In the genomic region with DNA sequence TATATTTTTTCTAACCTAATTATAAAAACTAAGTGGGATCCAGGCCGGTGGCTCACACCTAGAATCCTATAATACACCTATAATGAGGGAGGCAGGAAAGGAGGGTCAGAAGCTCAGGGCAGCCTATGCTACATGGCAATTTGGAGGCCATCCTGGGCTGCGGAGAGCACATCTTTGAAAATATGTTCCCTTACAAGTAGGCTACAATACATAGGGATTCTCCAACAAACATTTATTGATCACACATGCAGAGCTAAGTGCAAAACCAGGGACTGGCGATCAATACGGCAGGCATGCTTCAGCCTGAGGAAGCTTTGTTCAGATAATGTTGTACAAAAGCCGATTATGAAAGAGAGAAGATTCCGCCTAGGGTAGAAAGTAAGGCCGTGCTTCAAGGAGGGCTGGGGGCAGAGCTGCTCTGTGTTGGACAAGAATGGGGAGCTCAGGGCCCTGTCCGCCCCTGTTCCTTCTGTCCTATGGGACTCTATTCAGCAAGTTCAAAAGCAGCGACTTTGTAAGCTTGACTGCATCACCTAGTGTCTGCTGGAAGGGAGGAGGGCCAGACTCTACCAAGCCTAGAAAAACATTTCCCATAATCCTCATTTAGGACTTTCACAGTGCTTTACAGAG, we compare ENCODE assay signal across 12 mouse cellular contexts. TPM values are rescaled to one million over a fixed set of nuclear protein-coding genes. Genes with fewer than 3 reads are reported as not detected.
DNase-seq lines count a peak whose midpoint lies in the region; ATAC-seq and TF ChIP-seq lines count a peak whose summit lies in the region.
"Had no signal": no experiment of that assay in that cellular context is flagged by ENCODE, and none has a peak within 500 bp of the region (broad histone marks: within the 10 kb centered on the region; RNA-seq: fewer than 3 reads in every experiment).

No protein-coding gene starts in this region.

- no peaks in the 10 kb centered on the region for H3K9me3 ChIP-seq in lung, embryonic 14.5 days (ENCODE audit: low read depth, low read length)
- no peaks in the 10 kb centered on the region for H3K9me3 ChIP-seq in forebrain, embryonic 16.5 days (ENCODE audit: control insufficient read depth, low read length)
- H3K9me3 ChIP-seq in stomach, embryonic 16.5 days (replicated peaks; ENCODE audit: control insufficient read depth, low read length), result no peaks in the 10 kb centered on the region
- H3K9me3 ChIP-seq in heart, embryonic 11.5 days (replicated peaks; ENCODE audit: control insufficient read depth, low read length), result no peaks in the 10 kb centered on the region
- H3K9me3 ChIP-seq: heart, embryonic 13.5 days; lung, embryonic 15.5 days had no signal

- intact Hi-C loops in left cerebral cortex, adult 2 months (cut with DNase I), result no loop called here

- no peak overlapping the region for H3K27ac ChIP-seq in lung, embryonic 14.5 days (ENCODE audit: low read depth)
- no peak overlapping the region for H3K27ac ChIP-seq in forebrain, embryonic 16.5 days (ENCODE audit: low read length)
- H3K27ac ChIP-seq in stomach, embryonic 16.5 days (ENCODE audit: low read length), result no peak overlapping the region
- no peak overlapping the region for H3K27ac ChIP-seq in left cerebral cortex, adult 2 months
- H3K27ac ChIP-seq in heart, embryonic 11.5 days (ENCODE audit: low read depth, low read length), result no peak overlapping the region
- H3K27ac ChIP-seq: heart, embryonic 13.5 days had no signal

- no peak overlapping the region for H3K9ac ChIP-seq in lung, embryonic 14.5 days
- H3K9ac ChIP-seq in forebrain, embryonic 16.5 days (replicated peaks; ENCODE audit: low read depth, low read length), result no peak overlapping the region
- H3K9ac ChIP-seq in stomach, embryonic 16.5 days (ENCODE audit: low read length), result no peak overlapping the region
- no peak overlapping the region for H3K9ac ChIP-seq in heart, embryonic 11.5 days (ENCODE audit: low read depth, low read length)
- H3K9ac ChIP-seq: heart, embryonic 13.5 days; lung, embryonic 15.5 days had no signal

- ATAC-seq in lung, embryonic 14.5 days (ENCODE audit: insufficient read depth), result peak; percentile 33; the same call in 1 of the 2 replicates
- 0 out of 2 replicates have a peak, but pooled peaks have one; percentile 18 for ATAC-seq in forebrain, embryonic 16.5 days
- ATAC-seq in stomach, embryonic 16.5 days (ENCODE audit: insufficient read depth, low FRiP score), result peak; percentile 25; the same call in 1 of the 2 replicates
- no peak for ATAC-seq in heart, embryonic 11.5 days (replicated peaks; ENCODE audit: insufficient number of reproducible peaks, low FRiP score, low TSS enrichment)

- peak; percentile 13 for DNase-seq in adrenal gland, postnatal 14 days
- DNase-seq in adrenal gland, adult 8-10 months, result no peak
- no peak for DNase-seq in lung, embryonic 14.5 days
- DNase-seq in lung, postnatal 25 days (ENCODE audit: low spot score), result no peak
- DNase-seq in left cerebral cortex, adult 2 months (ENCODE audit: extremely low spot score in 1 of 2, low spot score in 2 of 2), result no peak
- DNase-seq: layer of hippocampus, postnatal 36 days had no signal

- no peak overlapping the region for H3K4me2 ChIP-seq in lung, embryonic 14.5 days
- H3K4me2 ChIP-seq in forebrain, embryonic 16.5 days (ENCODE audit: low read length), result no peak overlapping the region
- H3K4me2 ChIP-seq in stomach, embryonic 16.5 days (ENCODE audit: low read depth, low read length), result no peak overlapping the region
- no peak overlapping the region for H3K4me2 ChIP-seq in heart, embryonic 11.5 days
- H3K4me2 ChIP-seq: heart, embryonic 13.5 days; lung, embryonic 15.5 days had no signal

- H3K4me1 ChIP-seq in lung, embryonic 14.5 days (ENCODE audit: insufficient read depth), result no peaks in the 10 kb centered on the region
- peaks cover 6% of the 10 kb centered on the region for H3K4me1 ChIP-seq in forebrain, embryonic 16.5 days (replicated peaks; ENCODE audit: control insufficient read depth, insufficient read depth, low read length)
- H3K4me1 ChIP-seq in stomach, embryonic 16.5 days (ENCODE audit: control insufficient read depth, insufficient read depth, low read length), result 0 out of 2 replicates have a peak, but pooled peaks cover 6% of the 10 kb centered on the region
- H3K4me1 ChIP-seq in heart, embryonic 11.5 days (ENCODE audit: control insufficient read depth, insufficient read depth, low read length), result peaks cover 2% of the 10 kb centered on the region; the same call in 1 of the 2 replicates

- H3K4me3 ChIP-seq in lung, embryonic 14.5 days (ENCODE audit: low read depth, low read length), result no peak overlapping the region
- no peak overlapping the region for H3K4me3 ChIP-seq in forebrain, embryonic 16.5 days (replicated peaks; ENCODE audit: low read length)
- no peak overlapping the region for H3K4me3 ChIP-seq in stomach, embryonic 16.5 days (replicated peaks; ENCODE audit: low read length)
- no peak overlapping the region for H3K4me3 ChIP-seq in left cerebral cortex, adult 2 months
- H3K4me3 ChIP-seq in heart, embryonic 11.5 days (ENCODE audit: low read depth, low read length), result no peak overlapping the region
- H3K4me3 ChIP-seq: erythroblast, embryonic 14.5 days; heart, embryonic 13.5 days; lung, embryonic 15.5 days had no signal

- TF ChIP-seq CTCF in lung, embryonic 14.5 days (IDR thresholded peaks at IDR 0.05; ENCODE audit: low read depth), result no peak
- no peak for TF ChIP-seq CTCF in left cerebral cortex, adult 2 months (IDR thresholded peaks at IDR 0.05)

- no peaks in the 10 kb centered on the region for H3K36me3 ChIP-seq in lung, embryonic 14.5 days (ENCODE audit: insufficient read depth)
- H3K36me3 ChIP-seq in forebrain, embryonic 16.5 days (ENCODE audit: control insufficient read depth, insufficient read depth), result no peaks in the 10 kb centered on the region
- no peaks in the 10 kb centered on the region for H3K36me3 ChIP-seq in stomach, embryonic 16.5 days (ENCODE audit: control insufficient read depth, insufficient read depth, low read length)
- no peaks in the 10 kb centered on the region for H3K36me3 ChIP-seq in heart, embryonic 11.5 days (ENCODE audit: control insufficient read depth, insufficient read depth, low read length)
- H3K36me3 ChIP-seq: heart, embryonic 13.5 days; lung, embryonic 15.5 days had no signal

- no peaks in the 10 kb centered on the region for H3K27me3 ChIP-seq in lung, embryonic 14.5 days (ENCODE audit: insufficient read depth, low read length)
- no peaks in the 10 kb centered on the region for H3K27me3 ChIP-seq in forebrain, embryonic 16.5 days (replicated peaks; ENCODE audit: control insufficient read depth, insufficient read depth, low read length)
- H3K27me3 ChIP-seq in stomach, embryonic 16.5 days (ENCODE audit: control insufficient read depth, insufficient read depth, low read length), result no peaks in the 10 kb centered on the region
- H3K27me3 ChIP-seq in heart, embryonic 11.5 days (ENCODE audit: control insufficient read depth, insufficient read depth, low read length), result no peaks in the 10 kb centered on the region
- H3K27me3 ChIP-seq: heart, embryonic 13.5 days; lung, embryonic 15.5 days had no signal

- 78% methylated on average over 9 of the region's 9 CpGs for WGBS in lung, embryonic 14.5 days
- 32% methylated on average over 9 of the region's 9 CpGs for WGBS in forebrain, embryonic 16.5 days
- whole genome bisulfite sequencing in stomach, embryonic 16.5 days, result 66% methylated on average over 9 of the region's 9 CpGs
- 74% methylated on average over 9 of the region's 9 CpGs for WGBS in heart, embryonic 11.5 days (ENCODE audit: insufficient replicate concordance)

RNA-seq across cellular contexts. Expression of a gene that starts 53.4 kb away (rescaled TPM):
- 173 and 192 TPM in 2 replicates for total RNA-seq in adrenal gland, postnatal 14 days (2021)
- 100 to 1,000 TPM in 3 of 4 experiments, 10 to 100 TPM in 1; 86.0 to 164 (median 138) TPM for total RNA-seq in adrenal gland, adult 8-10 months (2022)
- 32.6 and 36.6 TPM in 2 replicates for polyA plus RNA-seq in lung, embryonic 14.5 days (2014; fragmentation: Nextera tagmentation; extraction: Ambion mirVana)
- 29.3 and 32.1 TPM in 2 replicates for polyA plus RNA-seq in forebrain, embryonic 16.5 days (2015; fragmentation: Nextera tagmentation; extraction: Ambion mirVana)
- 34.3 and 35.9 TPM in 2 replicates for polyA plus RNA-seq in stomach, embryonic 16.5 days (2015; fragmentation: Nextera tagmentation; extraction: Ambion mirVana)
- 100 to 1,000 TPM; 104 to 135 TPM for total RNA-seq in left cerebral cortex, adult 2 months (2021)
- 22.2 and 26.7 TPM in 2 replicates for polyA plus RNA-seq in heart, embryonic 11.5 days (2014; fragmentation: Nextera tagmentation; extraction: Ambion mirVana)
